Mouse (Mus musculus) layer of hippocampus, adult 2 months (tissue): ENCODE measurements around the gene Pias3. TPM values are rescaled to one million over a fixed set of nuclear protein-coding genes. Genes with fewer than 3 reads are reported as not detected.

Experiments
- DNase-seq, 2 experiments: peaks; one replicate each; pipeline ENCODE4 v3.0.0; 2022; ENCODE audit warnings: low spot score in 2 of 2
- H3K27ac ChIP-seq: fragments of 200-600 bp; 2 replicates; pipeline ENCODE4 v1.8.1; 2022
- H3K4me3 ChIP-seq: fragments of 200-600 bp; 2 replicates; pipeline ENCODE4 v1.8.1; 2022; ENCODE audit warnings: mild to moderate bottlenecking
- CTCF ChIP-seq: fragments of 200-600 bp; conservative IDR thresholded peaks from 2 replicates; pipeline ENCODE4 v1.8.1; 2022; ENCODE audit warnings: antibody characterized with exemption, mild to moderate bottlenecking, moderate library complexity
- total RNA-seq, 2 experiments: library from RNA; stranded (reverse); gene quantifications; 2 replicates each; pipeline ENCODE4 v1.2.3; 2021

Gene Pias3
- total RNA-seq, 2 experiments from 2014 or later: 32.5 to 44.4 TPM

- TF ChIP-seq CTCF: no peak
- DNase-seq: no peak
- Histone ChIP-seq H3K4me3 (no peak overlapping the region), H3K27ac (no peak overlapping the region)
These were observed 2.6 kb upstream of the Pias3 start for GRCm38 (mm10) chr3:96693579-96693978.

GRCm38 (mm10) chr3:96696766-96697732 is 865 bp downstream of the Pias3 start:
- Histone ChIP-seq H3K27ac (peak overlapping the region; percentile 95), H3K4me3 (peak overlapping the region; percentile 63)
- DNase-seq: peak; percentile 72 to 77
- no peak for TF ChIP-seq CTCF

GRCm38 (mm10) chr3:96698993-96699690 is 3.0 kb downstream of the Pias3 start:
- DNase-seq: no peak
- H3K27ac ChIP-seq: no peak overlapping the region
- H3K4me3 ChIP-seq: no peak overlapping the region
- peak; percentile 36 for TF ChIP-seq CTCF

- Histone ChIP-seq H3K4me3 (no peak overlapping the region), H3K27ac (no peak overlapping the region)
- TF ChIP-seq CTCF: peak; percentile 80
- no peak for DNase-seq
These were observed 4.2 kb downstream of the Pias3 start for GRCm38 (mm10) chr3:96700376-96700775.

- no peak for TF ChIP-seq CTCF
- no peak for DNase-seq
- Histone ChIP-seq H3K4me3 (no peak overlapping the region), H3K27ac (no peak overlapping the region)
These were observed 4.8 kb downstream of the Pias3 start for GRCm38 (mm10) chr3:96701003-96701402.

GRCm38 (mm10) chr3:96704778-96705177 is 8.6 kb downstream of the Pias3 start:
- no peak for DNase-seq
- Histone ChIP-seq H3K27ac (no peak overlapping the region), H3K4me3 (no peak overlapping the region)
- peak; percentile 74 for TF ChIP-seq CTCF

- TF ChIP-seq CTCF: no peak
- no peak for DNase-seq
- Histone ChIP-seq H3K27ac (no peak overlapping the region), H3K4me3 (no peak overlapping the region)
These were observed 10.0 kb downstream of the Pias3 start for GRCm38 (mm10) chr3:96706217-96706616.

GRCm38 (mm10) chr3:96706984-96707383 is 10.8 kb downstream of the Pias3 start:
- TF ChIP-seq CTCF: no peak
- no peak overlapping the region for H3K27ac ChIP-seq
- DNase-seq: no peak
- H3K4me3 ChIP-seq: no peak overlapping the region

- TF ChIP-seq CTCF: peak; percentile 100
- Histone ChIP-seq H3K27ac (peak within 1 kb of the TSS; percentile 80), H3K4me3 (peak within 1 kb of the TSS; percentile 69)
- peak; percentile 79 to 86 for DNase-seq
These were observed 11.9 kb downstream of the Pias3 start, which contains the start of gene Nudt17 for GRCm38 (mm10) chr3:96707903-96708683. TSS of gene Nudt17 (minus strand) at chr3:96708562.

GRCm38 (mm10) chr3:96708684-96709064 is 12.5 kb downstream of the Pias3 start:
- H3K27ac ChIP-seq: peak overlapping the region; percentile 80
- no peak; the same call in 1 of the 2 replicates for TF ChIP-seq CTCF
- peak overlapping the region; percentile 69 for H3K4me3 ChIP-seq
- DNase-seq: no peak

GRCm38 (mm10) chr3:96714286-96714685 is 18.1 kb downstream of the Pias3 start:
- TF ChIP-seq CTCF: no peak
- H3K4me3 ChIP-seq: no peak overlapping the region
- no peak overlapping the region for H3K27ac ChIP-seq
- DNase-seq: no peak

GRCm38 (mm10) chr3:96715854-96716253 is 19.7 kb downstream of the Pias3 start:
- Histone ChIP-seq H3K4me3 (no peak overlapping the region), H3K27ac (0 out of 2 replicates have a peak overlapping the region, but pooled peaks have one; percentile 14)
- DNase-seq: no peak
- TF ChIP-seq CTCF: no peak
